Mouse (Mus musculus): ENCODE results near the gene Knop1.

- TF ChIP-seq MAFK (IDR thresholded peaks at IDR 0.05; ENCODE audit: insufficient replicate concordance, low read length) = no peak
- TF ChIP-seq TCF12 (IDR thresholded peaks at IDR 0.05; ENCODE audit: low read depth, low read length) = no peak
- TF ChIP-seq MAX (IDR thresholded peaks at IDR 0.05; ENCODE audit: low read length) = no peak
Observed at GRCm38 (mm10) chr7:118884969-118885368, 28.9 kb upstream of the Knop1 start.
